Mouse (Mus musculus) testis, adult 2 months (tissue): ENCODE results near the gene Stag1.

ENCODE experiments used
- CTCF ChIP-seq: fragments of 200-500 bp; IDR thresholded peaks from 2 replicates; pipeline ENCODE4 v1.5.1; 2012; ENCODE audit warnings: low read depth, mild to moderate bottlenecking, inconsistent platforms, low read length, moderate library complexity; ENCODE audit not compliant: control insufficient read depth, insufficient read depth, insufficient replicate concordance
- POLR2A ChIP-seq: fragments of 200-500 bp; IDR thresholded peaks from 2 replicates; pipeline ENCODE4 v1.6.1; 2012; ENCODE audit warnings: low read depth, mild to moderate bottlenecking, inconsistent platforms, low read length, moderate library complexity; ENCODE audit not compliant: control insufficient read depth

GRCm38 (mm10) chr9:100641391-100642085 lies 43.9 kb downstream of the Stag1 start:
- TF ChIP-seq POLR2A (no peak), CTCF (no peak)
